Mouse (Mus musculus) kidney, adult 2 months (tissue): ENCODE measurements around the gene Ntsr2. TPM values are rescaled to one million over a fixed set of nuclear protein-coding genes. Genes with fewer than 3 reads are reported as not detected.

Source experiments
- DNase-seq: peaks from one replicate; pipeline ENCODE4 v3.0.0; 2021
- H3K27ac ChIP-seq: fragments of 200-500 bp; 2 replicates; pipeline ENCODE4 v1.5.1; 2012; ENCODE audit warnings: low read depth, low read length, control low read depth, inconsistent platforms; ENCODE audit not compliant: insufficient read depth
- H3K27me3 ChIP-seq: fragments of 200-500 bp; replicated peaks from 2 replicates; pipeline ENCODE4 v1.6.1; 2012; ENCODE audit warnings: mild to moderate bottlenecking, moderate library complexity, low read length, inconsistent platforms; ENCODE audit not compliant: control insufficient read depth, insufficient read depth
- H3K36me3 ChIP-seq: fragments of 200-500 bp; 2 replicates; pipeline ENCODE4 v1.6.1; 2012; ENCODE audit warnings: mild to moderate bottlenecking, moderate library complexity, low read length, inconsistent platforms; ENCODE audit not compliant: control insufficient read depth, insufficient read depth
- H3K4me1 ChIP-seq: fragments of 200-500 bp; 2 replicates; pipeline ENCODE4 v1.6.1; 2011; ENCODE audit warnings: low read length; ENCODE audit not compliant: control insufficient read depth, insufficient read depth
- H3K4me3 ChIP-seq: fragments of 200-500 bp; 2 replicates; pipeline ENCODE4 v1.5.1; 2011; ENCODE audit warnings: mild to moderate bottlenecking, low read depth, low read length, control low read depth; ENCODE audit not compliant: insufficient read depth
- CTCF ChIP-seq: fragments of 200-500 bp; conservative IDR thresholded peaks from 2 replicates; pipeline ENCODE4 v1.5.1; 2011; ENCODE audit warnings: low read depth, mild to moderate bottlenecking, control low read depth, low read length, moderate library complexity, mixed read lengths; ENCODE audit not compliant: insufficient read depth, insufficient read length
- POLR2A ChIP-seq: fragments of 200-500 bp; IDR thresholded peaks from one replicate; pipeline ENCODE4 v1.6.1; 2011; ENCODE audit warnings: low read depth, low read length, control low read depth
- WGBS: fragments of 180-500 bp; shearing (Covaris S2); methylation state at CpG from one replicate; pipeline ENCODE4 v1.1.7; 2018; 5-methylcytosine and 5-hydroxymethylcytosine counted together
- polyA plus RNA-seq: library from polyadenylated mRNA; depleted of rRNA; stranded (reverse); fragments of >200 nt; gene quantifications from 2 replicates; pipeline ENCODE4 v1.2.3, GENCODE M21; 2012

Ntsr2 gene
- polyA plus RNA-seq, 1 experiment = 0.27 TPM

- Histone ChIP-seq H3K27me3 (no peaks in the 10 kb centered on the region), H3K27ac (no peak overlapping the region), H3K4me3 (no peak overlapping the region), H3K36me3 (no peaks in the 10 kb centered on the region), H3K4me1 (peaks cover 16% of the 10 kb centered on the region)
- 90% methylated on average over 3 of the region's 3 CpGs for WGBS
- DNase-seq = no peak
- TF ChIP-seq POLR2A (no peak), CTCF (no peak)
These were observed 33.0 kb upstream of the Ntsr2 start for GRCm38 (mm10) chr12:16620230-16620629.

DNA sequence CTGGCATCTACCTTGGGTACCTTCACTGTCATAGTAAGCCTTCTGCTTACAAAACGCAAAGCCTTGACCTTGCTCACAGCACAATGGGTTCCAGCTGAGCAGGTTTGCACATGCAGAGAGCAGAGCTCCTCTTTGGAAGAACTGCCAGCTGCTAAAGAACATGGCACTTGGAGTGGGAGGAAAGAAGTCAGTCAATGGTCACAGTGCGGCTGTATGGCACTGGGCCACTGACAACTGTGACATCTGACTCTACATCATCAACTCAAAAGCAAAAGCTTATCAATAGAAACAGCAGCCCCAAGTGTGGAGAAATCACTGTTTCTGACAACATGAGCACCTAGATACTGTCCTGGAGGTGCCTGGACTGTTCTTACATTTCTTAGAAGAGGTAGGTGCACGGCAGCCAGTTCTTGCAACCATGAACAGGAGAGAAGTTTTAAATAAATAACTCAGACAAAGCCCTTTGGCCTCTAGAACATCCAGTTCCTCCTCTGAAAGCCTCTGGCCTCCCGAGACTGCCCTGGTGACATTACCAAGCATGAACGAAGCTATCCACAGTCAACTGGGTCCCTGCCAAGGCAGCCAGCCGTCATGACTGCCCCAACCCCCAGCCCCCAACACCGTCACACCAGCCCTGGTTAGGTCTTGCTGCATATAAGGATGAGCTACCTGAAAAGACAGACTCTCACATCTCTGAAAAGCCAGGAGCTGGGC is 22.9 kb upstream of the Ntsr2 start:
- Histone ChIP-seq H3K27ac (peak overlapping the region; percentile 91), H3K27me3 (no peaks in the 10 kb centered on the region), H3K4me3 (no peak overlapping the region), H3K36me3 (no peaks in the 10 kb centered on the region), H3K4me1 (peaks cover 25% of the 10 kb centered on the region; the same call in 1 of the 2 replicates)
- 30% methylated on average over 7 of the region's 7 CpGs for WGBS
- TF ChIP-seq CTCF (no peak), POLR2A (no peak)
- DNase-seq = peak; percentile 95

GRCm38 (mm10) chr12:16630866-16631185 is 22.4 kb upstream of the Ntsr2 start:
- peaks cover 25% of the 10 kb centered on the region; the same call in 1 of the 2 replicates for H3K4me1 ChIP-seq
- peak overlapping the region; percentile 74 for H3K27ac ChIP-seq
- no peak for TF ChIP-seq POLR2A
- no peak for TF ChIP-seq CTCF
- no peak for DNase-seq
- H3K36me3 ChIP-seq = no peaks in the 10 kb centered on the region
- no peaks in the 10 kb centered on the region for H3K27me3 ChIP-seq
- WGBS = 76% methylated on average over 1 of the region's 1 CpGs
- H3K4me3 ChIP-seq = no peak overlapping the region

DNA sequence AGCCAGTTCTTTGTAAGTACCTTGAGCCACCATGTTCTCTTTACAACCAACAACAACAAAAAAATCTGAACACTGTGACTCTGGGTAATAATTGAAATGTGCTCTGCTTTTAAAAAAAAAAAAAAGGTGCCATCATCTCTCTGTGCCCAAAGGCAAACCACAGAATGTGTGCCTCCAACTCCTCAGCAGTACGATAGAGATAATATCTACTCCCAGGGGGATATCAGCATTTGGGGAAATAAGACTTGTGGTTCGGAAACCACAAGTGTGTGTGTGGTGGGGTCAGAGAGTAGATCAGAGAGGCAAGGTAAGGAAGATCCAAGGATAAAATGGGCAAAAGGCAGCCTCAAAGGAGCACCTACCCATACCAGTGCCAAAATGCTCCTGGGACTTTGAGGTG is 21.8 kb upstream of the Ntsr2 start:
- H3K27ac ChIP-seq = peak overlapping the region; percentile 74

DNA sequence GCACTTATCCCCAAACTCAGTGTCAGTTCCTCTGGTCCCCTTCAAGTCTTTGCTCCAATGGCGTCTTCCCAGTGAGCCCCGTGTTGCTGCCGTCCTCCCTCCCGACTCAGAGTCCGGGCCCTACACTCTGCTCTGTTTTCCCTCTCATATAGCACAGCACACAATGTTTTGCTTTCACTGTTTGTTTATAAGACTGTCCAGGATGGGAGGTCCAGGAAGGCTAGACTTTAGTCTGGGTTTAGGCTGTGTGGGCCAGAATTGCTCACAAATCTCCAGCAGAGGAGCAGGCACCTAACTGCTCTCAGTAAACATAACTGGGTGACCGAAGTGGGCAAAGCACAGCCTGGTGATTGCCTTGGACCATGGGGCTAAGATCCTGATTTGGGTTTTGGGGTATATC is 19.9 kb upstream of the Ntsr2 start:
- WGBS = 77% methylated on average over 6 of the region's 6 CpGs
- no peaks in the 10 kb centered on the region for H3K27me3 ChIP-seq

More for the DNA sequence above, 21.8 kb upstream of the Ntsr2 start:
- Histone ChIP-seq H3K4me1 (peaks cover 25% of the 10 kb centered on the region; the same call in 1 of the 2 replicates), H3K36me3 (no peaks in the 10 kb centered on the region), H3K27me3 (no peaks in the 10 kb centered on the region), H3K4me3 (no peak overlapping the region)
- no peak for TF ChIP-seq CTCF
- no peak for TF ChIP-seq POLR2A
- DNase-seq = peak; percentile 16
- WGBS = 61% methylated on average over 2 of the region's 2 CpGs

GRCm38 (mm10) chr12:16634075-16634813 is 18.9 kb upstream of the Ntsr2 start:
- Histone ChIP-seq H3K27ac (no peak overlapping the region), H3K4me3 (no peak overlapping the region), H3K4me1 (peaks cover 25% of the 10 kb centered on the region; the same call in 1 of the 2 replicates), H3K36me3 (no peaks in the 10 kb centered on the region), H3K27me3 (no peaks in the 10 kb centered on the region)
- peak; percentile 60 for DNase-seq
- peak; percentile 79 for TF ChIP-seq CTCF
- no peak for TF ChIP-seq POLR2A
- 58% methylated on average over 14 of the region's 14 CpGs for WGBS

More for the DNA sequence above, 19.9 kb upstream of the Ntsr2 start:
- H3K36me3 ChIP-seq = no peaks in the 10 kb centered on the region
- H3K4me1 ChIP-seq = peaks cover 25% of the 10 kb centered on the region; the same call in 1 of the 2 replicates
- no peak overlapping the region for H3K27ac ChIP-seq
- no peak for DNase-seq
- H3K4me3 ChIP-seq = no peak overlapping the region
- TF ChIP-seq POLR2A (no peak), CTCF (no peak)

DNA sequence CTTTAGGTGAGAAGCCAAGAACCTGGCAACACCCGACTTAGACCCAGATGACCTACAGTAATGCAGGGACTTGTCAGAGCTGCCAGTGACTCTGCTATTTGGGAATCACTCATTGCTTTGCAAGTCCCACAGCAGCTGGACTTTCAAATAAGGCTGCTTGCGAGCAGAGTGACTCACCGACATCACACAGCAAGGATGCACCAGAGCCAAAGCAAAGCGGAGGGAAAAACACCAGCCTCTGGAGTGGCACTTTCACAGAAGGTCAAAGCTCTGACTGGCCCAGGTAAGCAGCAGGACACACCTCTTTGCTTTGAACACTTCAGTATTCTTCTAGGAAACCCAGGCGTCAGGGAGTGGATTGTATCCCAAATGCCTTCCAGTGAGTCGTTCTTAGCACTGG is 17.4 kb upstream of the Ntsr2 start:
- no peak overlapping the region for H3K4me3 ChIP-seq
- DNase-seq = no peak
- H3K27me3 ChIP-seq = no peaks in the 10 kb centered on the region
- H3K27ac ChIP-seq = no peak overlapping the region
- WGBS = 67% methylated on average over 6 of the region's 6 CpGs
- H3K36me3 ChIP-seq = no peaks in the 10 kb centered on the region
- TF ChIP-seq CTCF = no peak
- no peak for TF ChIP-seq POLR2A
- peaks cover 13% of the 10 kb centered on the region; the same call in 1 of the 2 replicates for H3K4me1 ChIP-seq
